Mouse (Mus musculus) right cerebral cortex, adult 18-20 months (tissue): ENCODE measurements around the gene Iqcn.
A peak's percentile ranks its signal among the peaks of the same experiment; 100 is the strongest.

Experiments used
- DNase-seq: peaks from one replicate; pipeline ENCODE4 v3.0.0; 2022; ENCODE audit warnings: mixed read lengths

Iqcn gene

DNA sequence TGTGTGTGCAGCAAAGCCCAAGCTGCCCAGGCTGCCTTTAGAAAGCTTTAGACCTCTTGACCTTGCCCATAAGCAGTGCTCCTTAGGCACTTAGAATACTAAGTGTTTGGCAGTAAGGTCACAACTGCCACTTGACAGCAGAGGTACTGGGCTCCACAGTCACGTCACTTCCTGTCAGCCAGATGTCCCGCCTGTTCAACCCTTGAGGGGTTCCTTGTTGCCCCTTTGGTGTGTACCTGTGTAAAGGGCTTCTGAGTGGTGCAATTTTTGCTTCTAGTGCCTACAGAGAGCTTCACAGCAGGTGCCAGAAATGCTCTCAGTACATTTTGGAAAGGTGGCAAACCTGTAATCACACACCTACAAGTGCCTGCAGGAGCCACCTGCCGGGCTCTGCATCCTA lies 35.0 kb downstream of the Iqcn start:
- DNase-seq: no peak

DNA sequence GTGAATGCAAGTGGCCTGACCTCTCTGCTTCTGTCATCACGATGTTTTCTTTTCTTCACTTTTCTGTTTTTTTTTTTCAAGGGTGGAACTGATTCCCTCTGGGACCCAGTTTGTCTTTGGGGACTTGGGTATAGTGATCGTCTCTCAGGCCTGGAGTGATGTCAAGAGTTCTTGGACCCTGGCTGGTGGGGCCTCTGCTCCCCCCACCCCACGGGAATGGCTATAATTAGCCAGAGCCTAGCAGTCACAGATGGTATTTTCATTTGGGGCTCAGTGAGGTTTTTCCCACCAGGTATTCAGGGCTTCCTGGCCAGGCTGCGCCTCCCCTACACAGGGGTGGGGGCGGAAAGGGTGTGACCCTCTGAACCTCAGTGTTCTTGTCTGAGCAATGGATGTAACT lies 38.4 kb downstream of the Iqcn start:
- DNase-seq: no peak

DNA sequence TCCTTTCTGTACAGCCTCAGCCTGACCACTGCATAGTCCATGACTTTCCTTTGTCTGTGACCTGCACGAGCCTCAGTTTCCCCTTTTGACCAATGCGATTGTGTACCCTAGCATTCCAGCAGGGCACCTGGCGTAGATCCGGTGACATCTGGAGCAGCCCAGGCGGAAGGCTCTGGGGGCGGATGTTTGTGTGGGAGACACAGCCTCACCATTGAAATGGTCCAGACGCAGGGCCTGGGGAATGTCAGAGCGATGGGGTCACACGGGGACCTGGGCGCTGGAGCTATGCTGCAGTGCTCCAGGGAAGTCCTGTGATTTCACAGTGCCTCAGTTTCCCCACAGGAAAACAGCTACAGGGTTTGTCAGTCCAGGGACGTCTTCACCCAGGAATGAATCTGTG lies 38.9 kb downstream of the Iqcn start:
- DNase-seq: no peak

DNA sequence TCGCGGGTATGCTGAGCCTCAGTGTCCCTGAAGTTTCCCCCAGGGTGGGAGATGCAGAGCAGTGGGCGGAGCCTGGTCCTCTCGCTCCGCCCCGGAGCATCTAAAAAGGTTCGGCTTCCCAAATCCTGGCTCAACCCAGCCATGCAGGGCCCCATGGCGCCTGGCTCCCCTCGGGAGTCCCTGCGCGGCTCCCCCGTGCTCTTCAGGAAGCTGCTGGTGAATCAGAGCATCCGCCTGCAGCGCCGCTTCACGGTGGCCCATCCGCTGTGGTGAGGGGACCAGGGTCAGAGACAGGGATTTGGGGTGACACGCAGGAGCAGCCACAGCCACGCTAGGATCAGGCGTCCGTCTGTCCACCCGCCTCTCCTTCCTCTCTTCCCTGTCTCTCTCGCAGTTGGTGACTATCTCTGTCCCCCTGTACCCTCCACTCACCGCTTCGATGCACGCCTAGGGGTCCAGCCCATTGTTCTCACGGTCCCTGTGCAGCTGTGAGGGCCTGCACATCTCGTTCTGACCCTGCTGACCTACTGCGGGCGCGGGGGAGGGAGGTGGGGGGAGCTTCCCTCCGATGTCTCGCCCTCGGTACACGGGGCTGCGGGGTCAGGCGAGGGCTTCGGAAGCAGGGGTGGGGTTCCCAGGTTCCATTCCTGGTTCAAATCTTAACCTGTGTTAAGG lies 39.9 kb downstream of the Iqcn start:
- DNase-seq: no peak

DNA sequence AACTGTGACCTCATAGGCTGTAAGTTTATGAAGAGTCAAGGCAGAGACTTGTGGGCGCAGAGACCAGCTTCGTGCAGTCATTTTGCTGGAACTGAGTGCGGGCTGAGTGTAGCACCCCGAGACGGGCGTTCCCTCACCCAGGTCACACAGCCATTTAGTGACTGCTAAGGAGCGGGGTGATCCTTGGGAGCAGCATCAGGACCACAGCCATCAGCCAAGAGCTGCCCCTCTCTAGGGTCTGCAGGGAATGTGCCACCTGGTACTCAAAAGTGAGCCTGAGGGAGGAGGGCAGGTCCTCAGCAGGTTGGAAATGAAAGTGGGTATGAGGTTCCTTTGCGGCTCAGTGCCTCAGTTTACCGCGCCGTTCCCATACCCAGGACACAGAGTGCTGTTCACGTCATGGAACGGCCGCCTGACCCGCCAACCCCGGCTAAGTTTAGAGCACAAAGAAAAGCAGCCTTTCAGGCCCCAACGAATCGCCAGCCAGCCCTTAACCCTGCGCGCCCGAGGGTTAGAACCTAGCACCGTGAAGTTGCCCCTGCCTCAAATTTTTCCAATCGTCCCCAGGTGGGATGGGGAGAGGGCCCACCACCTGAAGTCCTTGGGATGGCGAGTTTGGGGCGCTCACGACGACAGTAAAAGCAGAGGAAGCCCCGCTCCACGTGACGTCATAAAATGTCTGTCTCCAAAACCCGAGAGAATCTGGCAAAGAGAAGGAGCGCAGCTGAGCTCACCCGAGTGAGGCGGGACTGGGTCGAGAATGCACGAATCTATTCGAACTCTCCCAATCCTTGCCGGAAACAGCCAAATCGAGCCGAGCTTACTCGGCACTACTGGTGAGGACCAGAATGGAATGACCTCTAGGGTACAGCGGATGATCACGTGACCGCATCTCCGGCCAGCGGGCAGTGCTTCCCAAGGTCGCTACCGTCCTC lies 40.7 kb downstream of the Iqcn start:
- DNase-seq: no peak

DNA sequence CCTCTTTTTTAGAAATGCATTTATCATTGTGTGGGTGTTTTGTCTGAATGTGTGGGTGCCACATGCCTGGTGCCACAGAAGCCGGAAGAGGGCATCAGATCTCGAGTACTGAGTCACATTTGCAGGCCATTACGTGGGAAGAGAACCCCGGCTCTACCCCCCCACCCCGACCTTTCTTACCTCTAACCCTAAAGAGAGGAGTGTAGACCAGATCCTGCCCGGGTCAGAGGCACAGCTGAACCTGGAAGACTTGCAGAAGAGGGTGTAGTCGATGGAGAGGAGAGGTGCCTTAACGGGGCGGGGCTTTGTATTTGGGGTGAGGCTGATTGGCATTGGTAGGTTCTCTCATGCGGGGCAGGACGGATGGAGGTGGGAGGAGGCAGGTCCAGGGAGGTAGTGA lies 41.5 kb downstream of the Iqcn start:
- no peak for DNase-seq

DNA sequence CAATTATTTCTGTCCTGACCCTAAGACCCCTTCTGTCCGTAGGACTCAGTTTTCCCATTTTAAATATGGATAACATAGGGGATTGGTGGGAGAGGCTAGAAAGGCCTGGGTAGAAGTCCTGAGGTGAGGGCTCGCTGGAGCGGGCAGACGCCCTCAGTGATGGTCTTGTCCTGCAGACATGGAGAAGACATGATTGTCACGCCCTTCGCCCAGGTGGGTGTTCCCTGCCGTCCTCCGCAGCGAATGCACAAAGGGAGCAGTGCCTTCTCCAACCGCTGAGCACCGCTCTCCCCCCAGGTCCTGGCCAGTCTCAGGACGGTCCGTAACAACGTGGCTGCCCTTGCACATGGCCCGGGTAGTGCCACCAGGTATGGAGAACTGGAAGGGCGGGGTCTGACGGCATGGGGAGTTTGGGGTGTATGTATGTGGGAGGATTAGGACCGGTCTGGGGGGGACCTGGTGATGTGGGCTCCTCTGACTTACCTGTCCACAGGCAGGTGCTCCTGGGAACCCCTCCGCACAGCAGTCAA lies 42.5 kb downstream of the Iqcn start:
- no peak for DNase-seq

DNA sequence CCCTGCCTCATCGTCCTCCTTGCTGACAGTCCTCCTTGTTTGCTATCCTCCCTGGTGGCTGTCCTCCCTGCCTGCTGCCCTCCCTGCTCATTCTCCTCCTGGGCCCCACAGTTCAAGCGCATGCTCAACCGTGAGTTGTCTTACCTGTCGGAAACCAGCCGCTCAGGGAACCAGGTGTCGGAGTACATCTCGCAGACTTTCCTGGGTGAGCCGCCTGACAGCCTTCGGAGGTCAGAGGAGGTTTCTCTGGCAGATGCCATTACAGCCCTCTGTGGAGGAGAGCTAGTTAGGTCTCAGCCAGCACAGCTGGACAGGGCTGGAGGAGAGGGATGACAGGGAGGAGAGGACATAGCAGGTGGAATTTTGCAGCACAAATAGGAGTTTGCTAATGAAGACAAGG lies 43.4 kb downstream of the Iqcn start:
- DNase-seq: no peak

DNA sequence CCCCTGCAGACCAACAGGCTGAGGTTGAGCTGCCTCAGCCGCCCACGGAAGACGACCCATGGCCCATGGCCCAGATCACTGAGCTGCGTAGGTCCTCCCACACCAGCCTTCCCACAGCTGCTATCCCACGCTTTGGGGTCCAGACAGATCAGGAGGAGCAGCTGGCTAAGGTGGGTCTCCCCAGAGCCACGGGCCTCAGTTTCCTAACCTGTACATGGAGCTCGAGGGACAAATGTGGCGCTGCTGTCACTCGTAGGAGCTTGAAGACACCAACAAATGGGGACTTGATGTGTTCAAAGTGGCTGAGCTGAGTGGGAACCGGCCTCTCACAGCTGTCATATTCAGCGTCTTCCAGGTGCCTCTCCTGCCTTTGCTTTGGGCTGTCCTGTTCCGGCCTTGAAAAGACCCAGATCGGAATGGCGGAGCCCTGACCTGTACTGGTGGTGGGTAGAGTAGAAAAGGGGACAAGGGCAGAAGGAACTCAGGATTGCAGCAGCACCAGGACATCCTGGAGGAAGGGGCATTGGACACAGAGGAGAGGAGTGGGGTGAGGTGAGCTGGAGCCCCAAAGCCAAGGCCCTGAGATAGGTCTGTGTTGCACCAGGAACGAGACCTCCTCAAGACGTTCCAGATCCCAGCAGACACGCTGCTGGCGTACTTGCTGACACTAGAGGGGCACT lies 44.1 kb downstream of the Iqcn start:
- no peak for DNase-seq

DNA sequence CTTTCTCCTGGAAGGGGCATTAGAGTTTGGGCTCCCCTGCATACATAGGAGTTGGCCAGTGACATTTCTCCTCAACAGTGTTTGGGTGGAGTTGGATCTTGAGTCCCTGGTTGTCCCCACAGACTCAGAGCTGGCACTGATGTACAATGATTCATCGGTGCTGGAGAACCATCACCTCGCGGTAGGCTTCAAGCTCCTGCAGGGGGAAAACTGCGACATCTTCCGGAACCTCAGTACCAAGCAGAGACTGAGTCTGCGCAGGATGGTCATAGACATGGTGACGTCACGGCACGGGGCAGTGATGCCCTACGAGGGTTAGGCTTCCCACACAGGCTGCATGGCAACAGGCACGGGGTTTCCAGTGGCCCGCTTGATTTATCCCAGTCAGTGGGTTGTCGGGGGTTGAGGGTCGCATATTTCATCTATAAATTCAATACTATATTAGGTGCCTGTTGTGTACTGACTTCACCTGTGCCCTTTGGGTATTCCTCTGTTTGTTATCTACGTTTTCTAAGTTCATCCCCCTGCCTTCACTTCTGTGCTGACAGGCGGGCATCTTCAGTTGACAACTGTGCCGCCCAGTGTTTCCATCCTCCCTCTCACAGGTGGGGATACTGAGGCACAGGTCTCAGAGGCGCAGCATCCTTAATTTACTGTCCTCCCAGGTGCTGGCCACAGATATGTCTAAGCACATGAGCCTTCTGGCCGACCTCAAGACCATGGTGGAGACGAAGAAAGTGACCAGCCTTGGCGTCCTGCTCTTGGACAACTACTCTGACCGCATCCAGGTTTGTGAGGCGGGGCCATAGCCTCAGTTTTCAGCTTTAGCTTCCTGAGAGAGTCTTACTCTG lies 45.2 kb downstream of the Iqcn start:
- no peak for DNase-seq

DNA sequence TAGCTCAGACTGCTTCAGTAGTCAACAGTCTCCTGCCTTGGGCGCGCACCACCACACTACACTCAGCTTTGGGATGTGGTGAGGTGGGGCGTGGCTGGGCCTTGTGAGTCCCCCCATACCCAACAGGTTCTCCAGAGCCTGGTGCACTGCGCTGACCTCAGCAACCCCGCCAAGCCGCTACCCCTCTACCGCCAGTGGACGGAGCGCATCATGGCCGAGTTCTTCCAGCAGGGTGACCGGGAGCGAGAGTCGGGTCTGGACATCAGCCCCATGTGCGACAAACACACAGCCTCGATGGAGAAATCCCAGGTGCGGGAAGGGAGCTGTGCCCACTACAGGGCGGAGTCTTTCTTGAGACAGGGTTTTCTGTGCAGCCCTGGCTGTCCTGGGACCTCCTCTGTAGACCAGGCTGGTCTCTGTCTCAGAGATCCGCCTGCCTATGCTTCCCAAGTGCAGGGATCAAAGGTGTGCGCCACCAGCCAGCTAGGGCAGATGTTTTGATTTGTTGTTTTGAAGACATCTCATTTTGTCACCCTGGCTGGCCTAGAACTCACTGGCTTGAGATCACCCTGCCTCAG lies 45.9 kb downstream of the Iqcn start:
- no peak for DNase-seq

DNA sequence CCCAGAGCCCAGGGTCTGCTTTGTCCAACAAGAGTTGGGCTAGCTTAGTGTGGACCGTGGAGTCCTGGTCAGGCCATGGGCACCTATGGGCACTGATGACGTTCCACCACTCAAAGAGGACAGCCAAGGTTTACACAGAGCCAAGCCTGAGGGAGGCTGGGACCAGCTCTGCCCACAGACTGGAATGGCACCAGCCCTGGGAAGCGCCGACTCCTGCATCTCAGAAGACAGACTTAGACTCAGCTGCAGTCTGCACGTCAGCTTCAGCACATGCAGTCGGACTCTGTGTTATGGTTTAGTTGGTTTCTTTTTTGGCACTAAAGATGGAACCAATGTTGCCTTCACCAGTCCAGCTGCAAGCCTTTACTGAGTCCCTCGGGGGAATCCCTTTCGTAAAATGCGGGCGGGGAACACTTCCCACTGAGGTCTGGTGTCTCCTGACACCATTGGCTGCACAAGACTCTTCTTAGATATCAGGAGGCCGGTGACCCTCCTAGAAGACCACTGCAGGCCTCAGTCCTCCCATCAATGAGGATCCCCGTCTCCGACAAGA lies 46.9 kb downstream of the Iqcn start:
- no peak for DNase-seq

DNA sequence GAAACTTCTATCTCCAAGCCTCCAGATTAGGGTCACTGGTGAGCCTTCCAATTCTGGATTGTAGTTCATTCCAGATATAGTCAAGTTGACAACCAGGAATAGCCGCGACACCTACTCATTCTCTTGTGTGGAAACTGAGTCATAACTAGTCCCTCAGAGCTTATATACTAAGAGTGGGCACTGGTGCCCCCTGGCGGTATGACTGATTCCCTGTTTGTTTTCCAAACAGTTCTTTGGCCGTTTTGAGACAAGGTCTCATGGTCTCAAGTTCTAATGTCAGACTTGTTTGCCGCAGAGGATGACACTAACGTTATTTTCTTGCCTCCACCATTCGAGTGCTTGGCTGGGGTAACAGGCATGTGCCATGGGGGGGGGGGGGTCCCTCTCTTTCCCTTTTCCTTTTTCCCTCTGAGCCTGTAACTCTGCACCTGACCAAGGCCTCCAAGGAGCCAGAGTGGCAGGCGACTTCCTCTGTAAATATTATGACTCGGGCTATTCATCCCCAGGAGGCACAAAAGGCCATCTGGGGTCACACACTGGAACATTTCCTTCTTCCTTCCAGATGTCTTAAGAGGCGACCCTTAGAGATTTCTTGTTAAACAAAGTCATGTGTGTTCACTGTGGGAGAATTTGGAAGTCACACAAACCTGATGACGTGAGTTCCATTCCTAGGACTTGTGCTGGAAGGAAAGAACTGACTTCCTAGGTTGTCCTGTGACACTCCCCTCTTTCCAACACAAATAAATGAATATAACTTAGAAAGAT lies 48.9 kb downstream of the Iqcn start:
- peak; percentile 70 for DNase-seq

DNA sequence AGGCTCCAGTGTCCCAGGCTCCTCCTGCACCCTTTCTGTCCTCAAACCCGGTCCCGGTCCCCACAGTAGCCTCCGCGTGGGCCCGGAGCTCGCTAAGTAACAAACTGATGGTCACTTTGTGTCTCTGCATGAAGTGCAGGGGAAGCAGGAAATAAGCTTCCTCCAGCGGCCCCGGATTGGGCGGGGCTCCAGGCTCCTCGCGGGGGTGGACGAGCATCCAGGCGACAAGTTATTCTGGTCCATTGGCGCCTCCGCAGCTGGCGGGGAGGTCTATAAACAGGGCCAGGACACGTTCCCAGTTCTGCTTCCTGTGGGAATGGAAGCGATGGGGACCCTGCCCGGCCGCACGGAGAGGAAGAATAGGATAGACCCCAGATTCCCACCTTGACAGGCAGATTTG lies 49.9 kb downstream of the Iqcn start:
- DNase-seq: peak; percentile 93

DNA sequence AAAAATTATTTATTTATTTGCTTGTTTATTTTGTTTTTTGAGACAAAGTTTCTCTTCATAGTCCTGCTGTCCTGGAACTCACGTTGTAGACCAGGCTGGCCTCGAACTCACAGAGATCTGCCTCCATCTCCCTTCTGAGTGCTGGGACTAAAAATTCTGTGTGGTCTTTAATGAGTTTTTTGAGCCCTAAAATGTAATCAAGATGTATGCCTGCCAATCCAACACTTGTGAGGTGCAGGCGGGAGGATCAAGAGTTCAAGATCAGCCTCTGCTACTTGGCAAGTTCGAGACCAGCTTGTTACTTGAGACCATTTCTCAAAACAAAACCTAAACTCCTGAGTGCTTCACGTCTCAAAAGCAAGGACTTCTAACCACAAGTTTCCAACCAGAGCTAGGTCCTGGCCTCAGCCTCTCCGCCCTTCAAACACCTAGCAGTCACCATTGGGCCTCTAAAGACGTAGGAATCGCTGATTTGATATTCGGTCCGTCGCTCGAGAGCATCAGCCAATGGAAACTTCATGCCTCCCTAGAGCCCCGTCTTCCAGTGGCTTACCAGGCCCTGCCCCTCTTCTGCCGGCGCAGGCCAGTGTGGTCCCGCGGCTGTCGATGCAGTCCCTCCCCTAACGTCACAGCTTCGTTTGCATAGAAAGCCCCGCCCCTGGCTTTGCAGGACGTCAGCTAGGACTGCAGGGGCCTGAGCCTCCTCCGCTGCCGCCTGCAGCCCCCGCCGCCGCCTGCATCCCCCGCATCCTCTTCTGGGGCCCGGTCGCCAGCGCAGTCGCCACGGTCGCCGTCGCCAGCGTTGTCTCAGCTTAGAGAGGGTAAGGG lies 51.0 kb downstream of the Iqcn start, which contains the start of gene Rab3a:
Rab3a (plus strand) TSS at position 637 of the 828 bp plus-strand sequence.
- DNase-seq: peak; percentile 99

DNA sequence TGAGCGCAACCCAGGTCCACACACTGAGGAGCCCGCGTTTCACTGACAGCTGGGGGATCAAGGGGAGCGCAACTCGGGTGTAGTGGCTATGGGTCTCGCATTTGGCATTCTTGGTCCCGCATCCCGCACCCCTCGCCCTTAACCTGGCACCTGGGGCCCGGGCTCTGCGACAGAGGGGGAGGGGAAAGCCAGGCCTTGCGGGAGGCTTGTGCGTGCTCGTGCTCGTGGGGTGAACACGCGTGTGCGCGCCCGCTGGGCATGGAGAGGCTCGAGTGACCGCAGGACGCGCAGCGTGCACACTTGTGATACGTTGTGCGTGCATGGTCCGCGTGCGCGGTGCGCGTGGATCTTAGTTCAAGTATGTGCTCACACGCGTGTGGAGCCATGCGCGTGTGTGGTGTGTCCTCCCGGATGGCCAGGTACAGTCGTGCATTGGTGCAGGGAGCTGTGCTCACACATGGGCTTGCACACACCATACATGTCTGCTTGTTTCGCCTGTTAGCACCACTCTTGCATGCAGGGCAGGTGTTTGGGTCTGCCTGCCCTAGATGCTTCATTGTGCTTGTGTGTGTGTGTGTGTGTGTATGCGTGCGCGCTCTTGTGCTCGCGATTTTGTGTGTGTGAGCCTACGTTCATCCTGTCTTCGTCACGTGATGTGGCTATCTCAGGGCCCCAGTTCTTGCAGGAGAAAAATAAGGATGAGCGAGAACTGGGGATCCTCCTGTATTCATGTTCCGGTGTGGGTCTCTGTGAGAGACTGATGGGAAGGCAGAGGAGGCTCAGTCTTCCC lies 51.8 kb downstream of the Iqcn start:
- DNase-seq: peak; percentile 79

DNA sequence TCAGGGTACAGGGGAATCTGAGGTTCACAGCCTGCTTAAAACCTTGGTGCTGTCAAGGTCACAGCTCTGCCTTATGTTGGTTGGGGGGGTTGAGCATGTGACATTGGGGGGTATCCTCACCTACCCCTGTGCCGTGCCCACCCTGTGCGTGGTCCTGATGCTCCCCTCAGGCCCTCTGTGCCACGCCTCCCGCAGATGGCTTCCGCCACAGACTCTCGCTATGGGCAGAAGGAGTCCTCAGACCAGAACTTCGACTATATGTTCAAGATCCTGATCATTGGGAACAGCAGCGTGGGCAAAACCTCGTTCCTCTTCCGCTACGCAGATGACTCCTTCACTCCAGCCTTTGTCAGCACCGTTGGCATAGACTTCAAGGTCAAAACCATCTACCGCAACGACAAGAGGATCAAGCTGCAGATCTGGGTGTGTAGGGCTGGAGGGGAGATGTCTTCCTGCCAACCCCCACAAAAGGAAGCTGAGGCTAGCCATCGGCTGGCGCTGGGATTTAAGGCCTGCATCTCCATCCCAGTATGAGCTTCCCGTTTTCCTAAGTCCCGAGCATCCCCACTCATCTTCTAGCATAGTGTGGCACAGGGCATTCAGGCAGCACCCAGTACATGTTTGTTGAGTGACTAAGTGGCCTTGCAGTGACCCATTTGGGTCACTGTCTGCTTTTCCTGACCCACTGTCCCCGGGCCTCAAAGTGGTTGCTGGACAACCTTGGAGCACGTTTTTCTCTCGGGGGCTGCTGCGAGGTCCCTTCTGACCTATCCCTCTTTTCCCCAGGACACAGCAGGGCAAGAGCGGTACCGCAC lies 52.6 kb downstream of the Iqcn start:
- peak; percentile 16 for DNase-seq

DNA sequence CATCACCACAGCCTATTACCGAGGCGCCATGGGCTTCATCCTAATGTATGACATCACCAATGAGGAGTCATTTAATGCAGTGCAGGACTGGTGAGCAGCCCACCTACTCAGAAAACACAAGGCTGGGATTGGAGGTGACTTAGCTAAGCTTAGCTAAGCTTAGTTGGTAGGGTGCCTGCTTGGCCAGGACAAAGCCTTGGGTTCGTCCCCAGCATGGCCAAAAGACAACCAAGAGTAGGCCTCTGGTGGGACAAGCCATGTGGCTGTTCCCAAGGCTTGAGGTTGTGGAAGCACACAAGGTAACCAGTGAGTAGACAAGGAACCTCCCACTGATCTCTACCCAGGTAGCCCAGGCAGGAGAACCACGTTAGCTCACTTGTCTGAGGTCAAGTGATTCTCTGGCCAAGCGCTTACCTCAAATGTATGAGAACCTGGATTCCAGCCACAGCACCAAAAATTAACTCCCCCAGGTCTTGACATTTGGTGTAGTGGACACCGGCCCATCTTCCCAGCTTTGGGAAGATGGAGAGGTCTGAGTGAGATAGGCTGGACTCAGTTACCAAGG lies 53.3 kb downstream of the Iqcn start:
- DNase-seq: peak; percentile 2
